Mouse (Mus musculus): ENCODE measurements around the gene Hoxa11.

- TF ChIP-seq POLR2A (IDR thresholded peaks at IDR 0.05; ENCODE audit: low read depth, low read length) (peak; percentile 44), CTCF (IDR thresholded peaks at IDR 0.05; ENCODE audit: extremely low read depth, insufficient read length, insufficient replicate concordance, low read depth, low read length) (no peak)
These were observed 28.2 kb downstream of the Hoxa11 start for GRCm38 (mm10) chr6:52217459-52217768.
